Mouse (Mus musculus) limb, embryonic 14.5 days (tissue): Measurements from ENCODE around the gene Lrrfip2. TPM values are rescaled to one million over a fixed set of nuclear protein-coding genes. Genes with fewer than 3 reads are reported as not detected.

ENCODE experiments used
- ATAC-seq: fragments of 200-750 bp; cut with Nextera tagmentation; 2 replicates; pipeline ENCODE4 v1.8.0; 2017; ENCODE audit warnings: low read depth, moderate number of reproducible peaks, moderate TSS enrichment; ENCODE audit not compliant: low FRiP score
- DNase-seq: peaks from one replicate; pipeline ENCODE4 v3.0.0-alpha.2; 2015; ENCODE audit warnings: low spot score
- H3K27ac ChIP-seq: fragments of 300-500 bp; sonication (generic); replicated peaks from 2 replicates; pipeline ENCODE4 v1.5.1; 2014; ENCODE audit warnings: low read depth, mild to moderate bottlenecking, low read length, moderate library complexity, mixed read lengths
- H3K27me3 ChIP-seq: fragments of 300-500 bp; sonication (generic); 2 replicates; pipeline ENCODE4 v1.6.1; 2014; ENCODE audit warnings: low read length, mixed read lengths; ENCODE audit not compliant: control insufficient read depth, insufficient read depth
- H3K36me3 ChIP-seq: fragments of 300-500 bp; sonication (generic); 2 replicates; pipeline ENCODE4 v1.6.1; 2014; ENCODE audit warnings: mild to moderate bottlenecking, low read length, moderate library complexity, mixed read lengths; ENCODE audit not compliant: control insufficient read depth, insufficient read depth
- H3K4me1 ChIP-seq: fragments of 300-500 bp; sonication (generic); 2 replicates; pipeline ENCODE4 v1.6.1; 2014; ENCODE audit warnings: antibody characterized with exemption, low read length, mixed read lengths; ENCODE audit not compliant: control insufficient read depth, insufficient read depth
- H3K4me2 ChIP-seq: fragments of 300-500 bp; sonication (generic); replicated peaks from 2 replicates; pipeline ENCODE4 v1.6.1; 2014; ENCODE audit warnings: low read depth, mild to moderate bottlenecking, low read length, moderate library complexity; ENCODE audit not compliant: severe bottlenecking
- H3K4me3 ChIP-seq: fragments of 300-500 bp; sonication (generic); replicated peaks from 2 replicates; pipeline ENCODE4 v1.5.1; 2014; ENCODE audit warnings: low read length
- H3K9ac ChIP-seq: fragments of 300-500 bp; sonication (generic); 2 replicates; pipeline ENCODE4 v1.6.1; 2014; ENCODE audit warnings: mild to moderate bottlenecking, low read depth, low read length, moderate library complexity; ENCODE audit not compliant: severe bottlenecking
- H3K9me3 ChIP-seq: fragments of 300-500 bp; sonication (generic); 2 replicates; pipeline ENCODE4 v1.6.1; 2016; ENCODE audit warnings: low read length; ENCODE audit not compliant: control insufficient read depth
- POLR2A ChIP-seq: fragments of 200-500 bp; IDR thresholded peaks from 2 replicates; pipeline ENCODE4 v1.8.0; 2012; ENCODE audit warnings: inconsistent platforms, mild to moderate bottlenecking, moderate library complexity, borderline replicate concordance; ENCODE audit not compliant: insufficient read depth, insufficient read length; ENCODE audit errors: extremely low read depth
- WGBS: fragments of 180-500 bp; shearing (Covaris S2); extraction: QIAGEN DNeasy Blood & Tissue Kit; methylation state at CpG from one replicate; pipeline ENCODE4 v1.1.7; 2014; 5-methylcytosine and 5-hydroxymethylcytosine counted together
- polyA plus RNA-seq, 2 experiments: library from polyadenylated mRNA; depleted of rRNA in 1 of 2; stranded (reverse) in 1 of 2; unstranded in 1 of 2; fragments of >200 nt; fragmentation: Nextera tagmentation in 1 of 2; extraction: Ambion mirVana in 1 of 2; gene quantifications; 2 replicates each; pipeline versions ENCODE4 v1.2.1 to v1.2.3; 2012 to 2014

Gene Lrrfip2
- polyA plus RNA-seq, 2 experiments: 36.6 to 37.4 TPM

- H3K9me3 ChIP-seq: no peaks in the 10 kb centered on the region
- H3K27me3 ChIP-seq: no peaks in the 10 kb centered on the region
- H3K27ac ChIP-seq: no peak overlapping the region
- H3K4me3 ChIP-seq: no peak overlapping the region
- ATAC-seq (no peak), DNase-seq (no peak)
- H3K4me1 ChIP-seq: no peaks in the 10 kb centered on the region
- peaks cover 84% of the 10 kb centered on the region for H3K36me3 ChIP-seq
- H3K4me2 ChIP-seq: no peak overlapping the region
- TF ChIP-seq POLR2A: no peak
- WGBS: 71% methylated on average over 7 of the region's 7 CpGs
- H3K9ac ChIP-seq: no peak overlapping the region
Measured at GRCm38 (mm10) chr9:111252161-111252869, 134.9 kb downstream of the Lrrfip2 start.

GRCm38 (mm10) chr9:111260360-111260985 is 143.1 kb downstream of the Lrrfip2 start:
- Histone ChIP-seq H3K36me3 (peaks cover 67% of the 10 kb centered on the region), H3K4me3 (no peak overlapping the region), H3K4me1 (peaks cover 3% of the 10 kb centered on the region; the same call in 1 of the 2 replicates), H3K9ac (no peak overlapping the region), H3K27me3 (no peaks in the 10 kb centered on the region), H3K4me2 (no peak overlapping the region), H3K27ac (0 out of 2 replicates have a peak overlapping the region, but pooled peaks have one; percentile 11), H3K9me3 (no peaks in the 10 kb centered on the region)
- DNase-seq: no peak
- no peak for TF ChIP-seq POLR2A
- ATAC-seq: no peak
- 19% methylated on average over 1 of the region's 1 CpGs for WGBS

GRCm38 (mm10) chr9:111261356-111261755 is 144.0 kb downstream of the Lrrfip2 start:
- Histone ChIP-seq H3K27me3 (no peaks in the 10 kb centered on the region), H3K4me2 (no peak overlapping the region), H3K4me3 (no peak overlapping the region), H3K9me3 (no peaks in the 10 kb centered on the region), H3K36me3 (peaks cover 62% of the 10 kb centered on the region), H3K4me1 (peaks cover 3% of the 10 kb centered on the region; the same call in 1 of the 2 replicates), H3K9ac (no peak overlapping the region), H3K27ac (no peak overlapping the region)
- WGBS: 91% methylated on average over 4 of the region's 4 CpGs
- TF ChIP-seq POLR2A: no peak
- DNase-seq (no peak), ATAC-seq (no peak)

GRCm38 (mm10) chr9:111267998-111268397 is 150.6 kb downstream of the Lrrfip2 start:
- Histone ChIP-seq H3K36me3 (peaks cover 35% of the 10 kb centered on the region), H3K9me3 (no peaks in the 10 kb centered on the region), H3K27ac (no peak overlapping the region), H3K9ac (no peak overlapping the region), H3K4me2 (no peak overlapping the region), H3K27me3 (no peaks in the 10 kb centered on the region), H3K4me3 (no peak overlapping the region), H3K4me1 (peaks cover 5% of the 10 kb centered on the region; the same call in 1 of the 2 replicates)
- DNase-seq: no peak
- no peak for ATAC-seq
- TF ChIP-seq POLR2A: no peak
- WGBS: 96% methylated on average over 2 of the region's 2 CpGs

- H3K4me1 ChIP-seq: peaks cover 27% of the 10 kb centered on the region
- H3K27me3 ChIP-seq: no peaks in the 10 kb centered on the region
- H3K9me3 ChIP-seq: no peaks in the 10 kb centered on the region
- H3K36me3 ChIP-seq: peaks cover 28% of the 10 kb centered on the region
- ATAC-seq (no peak), DNase-seq (no peak)
- peak overlapping the region; percentile 57 for H3K4me2 ChIP-seq
- no peak for TF ChIP-seq POLR2A
- H3K27ac ChIP-seq: peak overlapping the region; percentile 93
- H3K9ac ChIP-seq: peak overlapping the region; percentile 75
- WGBS: 19% methylated on average over 5 of the region's 5 CpGs
- H3K4me3 ChIP-seq: peak overlapping the region; percentile 91
Measured at GRCm38 (mm10) chr9:111270606-111271005, 153.2 kb downstream of the Lrrfip2 start.
